Mouse (Mus musculus): Measurements from ENCODE around the gene Prl7c1. TPM values are rescaled to one million over a fixed set of nuclear protein-coding genes. Genes with fewer than 3 reads are reported as not detected.
"Not testable (repeated sequence)": the region's sequence is repeated elsewhere in the genome, so short reads cannot be mapped to it uniquely, and the experiment has no call there.

Prl7c1 gene
- total RNA-seq (2021): not detected
- long read RNA-seq, experiment 1: 0 reads
- long read RNA-seq, experiment 2: 0 reads

DNA sequence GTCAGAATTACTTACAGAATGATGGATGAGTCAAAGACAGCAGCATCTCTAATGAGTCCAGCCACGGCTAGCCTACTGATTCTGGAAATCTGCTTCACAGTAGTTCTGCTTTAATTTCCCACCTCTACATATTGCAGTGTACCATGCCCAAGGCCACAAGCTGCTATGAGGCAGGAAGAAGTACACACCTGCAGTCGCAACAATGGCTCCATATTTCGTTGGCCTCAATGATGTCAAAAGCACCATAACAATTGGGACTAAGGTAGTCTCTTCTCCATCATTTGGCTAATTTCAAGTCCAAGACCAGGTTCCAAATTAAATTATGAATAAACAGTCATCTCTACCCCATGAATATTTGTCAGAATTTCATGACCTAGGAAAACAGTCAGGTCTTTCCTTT is at the start of gene Prl7c1:
TSS of gene Prl7c1 (minus strand) at position 101 of the 400 bp plus-strand sequence.
- not testable (repeated sequence) for DNase-seq (ENCODE audit: low spot score in 2 of 2)

DNA sequence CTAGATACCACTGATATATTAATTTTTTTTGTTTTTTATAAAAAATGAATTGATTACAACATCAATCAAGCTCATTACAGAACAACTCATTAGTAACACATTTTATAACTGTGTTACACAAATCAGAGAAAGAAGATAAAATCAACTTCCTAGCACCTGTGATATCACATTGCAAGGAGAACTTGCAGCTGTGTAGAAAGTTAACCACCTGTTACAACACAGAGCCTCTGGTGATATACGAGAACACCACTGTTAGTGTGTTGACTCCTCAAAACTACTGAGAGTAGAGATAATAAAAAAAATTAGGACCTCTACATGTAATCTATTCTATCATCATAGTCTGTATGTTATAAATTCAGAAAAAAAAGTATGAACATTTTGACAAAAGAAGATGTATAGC is 22.2 kb upstream of the Prl7c1 start:
- DNase-seq (ENCODE audit: low spot score in 2 of 2): no peak

DNA sequence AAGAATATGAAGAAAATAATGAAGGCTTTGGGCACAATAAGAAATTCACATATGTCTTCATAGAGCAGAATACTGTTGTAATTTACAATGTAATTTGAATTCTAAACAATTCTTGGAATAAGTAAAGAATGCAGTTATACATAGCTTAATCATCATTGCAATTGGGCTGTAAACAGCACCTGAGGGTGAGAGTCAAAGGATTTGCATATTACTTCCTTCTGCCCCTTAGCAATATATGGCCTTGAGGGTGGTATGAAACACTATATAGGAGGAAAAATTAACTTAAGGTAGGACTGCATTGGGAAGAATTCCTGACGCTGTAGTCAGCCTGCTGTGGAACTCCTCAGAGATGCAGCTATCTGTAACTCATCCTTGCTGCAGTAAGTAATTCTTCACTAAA is 20.8 kb upstream of the Prl7c1 start, which contains the start of gene Prl2a1:
TSS of gene Prl2a1 (plus strand) at position 301 of the 400 bp plus-strand sequence.
- no peak for DNase-seq (ENCODE audit: low spot score in 2 of 2)

DNA sequence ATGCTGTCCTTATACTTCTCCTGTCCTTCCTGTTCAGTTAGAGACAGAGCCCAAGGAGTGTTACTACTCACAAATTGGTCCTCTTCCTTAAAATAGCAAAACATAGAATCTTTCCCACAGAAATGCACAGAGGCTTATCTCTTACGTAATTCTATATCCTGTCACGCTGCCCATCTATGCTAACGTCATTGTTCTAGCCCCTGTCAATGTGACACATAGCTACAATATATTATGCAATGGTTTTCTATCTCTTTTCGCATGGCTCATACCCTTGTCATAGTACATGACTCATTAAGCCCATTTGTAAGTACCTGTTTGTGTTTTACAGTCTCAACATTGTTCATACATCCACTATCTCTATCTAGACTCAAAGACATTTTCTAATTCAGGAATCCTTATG is 18.7 kb upstream of the Prl7c1 start:
- DNase-seq (ENCODE audit: low spot score in 2 of 2): no peak

DNA sequence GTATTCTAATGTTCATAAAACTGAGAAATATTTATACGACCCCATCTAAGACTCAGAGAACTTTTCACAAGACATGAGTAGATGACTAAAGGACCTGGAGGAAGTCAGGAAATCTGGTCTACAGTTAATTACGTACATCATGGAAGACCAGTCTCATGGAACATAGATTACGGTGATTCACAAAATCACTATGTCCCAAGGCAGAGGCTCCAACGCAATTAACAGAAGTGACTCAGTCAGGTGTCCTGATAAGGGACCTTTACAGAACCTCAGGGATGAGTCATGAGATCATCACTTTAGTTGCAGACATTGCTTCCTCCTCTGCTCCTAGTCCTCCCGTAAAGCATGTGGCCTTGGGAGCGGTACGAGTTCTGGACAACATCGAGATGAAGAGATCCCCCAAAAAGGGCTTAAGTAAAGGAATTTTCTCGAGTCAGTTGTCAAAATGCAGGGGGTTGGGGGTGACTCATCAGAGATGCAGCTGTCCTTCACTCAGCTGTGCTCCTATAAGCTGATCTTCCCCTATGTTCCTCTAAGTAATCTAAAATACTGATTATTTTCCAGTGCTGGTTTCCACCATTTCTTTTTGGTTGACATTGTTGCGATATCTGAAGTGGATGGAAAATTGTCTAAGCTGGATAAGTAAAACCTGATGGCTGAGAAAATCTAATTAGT is 46.0 kb downstream of the Prl7c1 start:
- no peak for DNase-seq (ENCODE audit: low spot score in 2 of 2)

DNA sequence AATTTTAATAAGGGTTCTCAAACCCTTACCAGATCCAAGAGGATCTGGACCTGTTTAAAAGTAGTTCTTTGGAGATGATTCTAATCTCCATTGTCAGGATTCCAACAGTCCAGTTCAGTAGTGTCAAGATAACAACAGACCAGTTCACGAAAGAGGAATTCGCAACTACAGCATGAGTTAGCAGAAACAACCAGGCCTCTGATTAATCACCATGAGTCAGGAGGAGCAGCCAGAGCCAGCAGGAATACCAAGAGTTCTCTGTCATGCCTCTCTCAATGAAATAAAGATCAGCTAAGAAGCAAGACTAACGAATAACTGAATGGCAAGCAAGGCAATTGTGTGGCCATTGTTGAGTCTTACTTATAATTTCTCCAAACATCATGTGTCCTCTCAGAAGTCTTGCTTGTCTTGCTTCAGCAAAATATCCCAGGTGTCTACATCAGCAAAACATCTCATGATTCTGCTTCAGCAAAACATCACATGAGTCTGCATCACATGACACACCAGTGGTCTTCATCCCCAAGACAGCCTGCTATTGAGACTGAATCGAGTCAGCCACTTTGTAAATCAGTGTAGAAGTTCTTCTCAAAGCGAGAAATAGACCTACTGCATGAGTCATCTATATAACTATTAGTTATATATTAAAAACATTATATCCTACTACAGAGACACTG is 50.2 kb downstream of the Prl7c1 start:
- not testable (repeated sequence) for DNase-seq (ENCODE audit: low spot score in 2 of 2)

DNA sequence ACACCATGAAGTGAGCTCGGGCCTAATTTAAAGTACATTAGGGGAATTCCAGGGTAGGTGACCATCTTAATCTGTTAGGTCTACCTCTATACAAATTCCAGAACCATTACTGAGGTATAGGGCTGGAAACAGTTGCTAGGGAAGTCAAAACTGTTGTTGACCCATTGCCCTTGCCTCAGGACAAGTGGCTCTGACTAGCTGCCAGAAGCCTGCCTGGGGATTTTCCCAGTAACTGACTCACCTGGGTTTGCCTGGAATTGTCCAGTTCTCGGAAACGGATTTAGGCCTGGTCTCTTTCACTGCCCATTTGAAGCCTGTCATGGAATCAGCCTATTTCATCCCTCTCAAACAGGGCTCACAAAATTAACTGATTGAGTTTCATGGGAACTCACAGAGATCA is 55.5 kb downstream of the Prl7c1 start:
- DNase-seq (ENCODE audit: low spot score in 2 of 2): not testable (repeated sequence)

Other genes with a start within 250 kb of the Prl7c1 start
- gene Prl8a9, start 216.2 kb downstream of the Prl7c1 start, total RNA-seq (2021): not detected
- gene Prl8a1, start 198.6 kb downstream of the Prl7c1 start, total RNA-seq (2021): not detected
- not detected for gene Prl7b1, start 170.2 kb downstream of the Prl7c1 start, total RNA-seq (2021)
- gene Prl7a1, start 138.3 kb downstream of the Prl7c1 start, total RNA-seq (2021): not detected
- gene Prl7a2, start 112.8 kb downstream of the Prl7c1 start, total RNA-seq (2021): not detected
- gene Prl7d1, start 64.1 kb downstream of the Prl7c1 start, total RNA-seq (2021): not detected
- not detected for gene Prl2a1, start 20.9 kb upstream of the Prl7c1 start, total RNA-seq (2021)
- not detected for gene Prl2c1, start 68.5 kb upstream of the Prl7c1 start, total RNA-seq (2021)
- not detected for gene Prl4a1, start 235.4 kb upstream of the Prl7c1 start, total RNA-seq (2021)